Mouse (Mus musculus) bone marrow, adult 2 months (tissue): ENCODE data around the gene Tmod4. TPM values are rescaled to one million over a fixed set of nuclear protein-coding genes. Genes with fewer than 3 reads are reported as not detected.

ENCODE experiments used
- H3K27ac ChIP-seq: fragments of 200-500 bp; 2 replicates; pipeline ENCODE4 v1.5.1; 2012; ENCODE audit warnings: low read depth, mild to moderate bottlenecking, control low read depth, inconsistent platforms, low read length; ENCODE audit not compliant: control insufficient read depth, poor library complexity, insufficient read depth
- H3K4me1 ChIP-seq: fragments of 200-500 bp; 2 replicates; pipeline ENCODE4 v1.6.1; 2011; ENCODE audit warnings: low read length; ENCODE audit not compliant: control insufficient read depth, insufficient read depth
- H3K4me3 ChIP-seq: fragments of 200-500 bp; replicated peaks from 2 replicates; pipeline ENCODE3; 2011; ENCODE audit warnings: mild to moderate bottlenecking, low read depth, low read length, control low read depth; ENCODE audit not compliant: control insufficient read depth
- CTCF ChIP-seq: fragments of 200-500 bp; IDR thresholded peaks from 2 replicates; pipeline ENCODE4 v1.5.1; 2011; ENCODE audit warnings: low read length, control low read depth; ENCODE audit not compliant: control insufficient read depth, insufficient read depth
- POLR2A ChIP-seq: fragments of 200-500 bp; IDR thresholded peaks from 2 replicates; pipeline ENCODE4 v1.6.1; 2011; ENCODE audit warnings: low read depth, mild to moderate bottlenecking, control low read depth, low read length, borderline replicate concordance; ENCODE audit not compliant: control insufficient read depth
- WGBS: fragments of 180-500 bp; shearing (Covaris S2); methylation state at CpG from one replicate; pipeline ENCODE4 v1.1.7; 2018; 5-methylcytosine and 5-hydroxymethylcytosine counted together
- polyA plus RNA-seq: library from polyadenylated mRNA; stranded (reverse); fragments of >200 nt; gene quantifications from 2 replicates; pipeline ENCODE4 v1.2.4, GENCODE M21; 2011; ENCODE audit warnings: low replicate concordance; ENCODE audit not compliant: missing spikeins, insufficient read depth, insufficient read length

Gene Tmod4
- polyA plus RNA-seq, 1 experiment = 6.1 TPM

- Histone ChIP-seq H3K4me1 (no peaks in the 10 kb centered on the region), H3K4me3 (no peak overlapping the region), H3K27ac (no peak overlapping the region)
- WGBS = 7% methylated on average over 30 of the region's 30 CpGs
- TF ChIP-seq POLR2A (no peak), CTCF (no peak)
Measured at GRCm38 (mm10) chr3:95161041-95161551, 36.8 kb downstream of the Tmod4 start.

- TF ChIP-seq POLR2A = no peak
- no peak for TF ChIP-seq CTCF
- Histone ChIP-seq H3K4me1 (no peaks in the 10 kb centered on the region), H3K27ac (no peak overlapping the region), H3K4me3 (no peak overlapping the region)
- 32% methylated on average over 9 of the region's 9 CpGs for WGBS
Measured at GRCm38 (mm10) chr3:95161618-95162344, 37.5 kb downstream of the Tmod4 start.

- Histone ChIP-seq H3K4me3 (no peak overlapping the region), H3K27ac (no peak overlapping the region), H3K4me1 (no peaks in the 10 kb centered on the region)
- 77% methylated on average over 2 of the region's 2 CpGs for WGBS
- no peak for TF ChIP-seq POLR2A
- TF ChIP-seq CTCF = no peak
Measured at GRCm38 (mm10) chr3:95162345-95162628, 38.0 kb downstream of the Tmod4 start.

- H3K27ac ChIP-seq = no peak overlapping the region
- TF ChIP-seq POLR2A = no peak
- no peak for TF ChIP-seq CTCF
- no peaks in the 10 kb centered on the region for H3K4me1 ChIP-seq
- WGBS = 71% methylated on average over 11 of the region's 11 CpGs
- H3K4me3 ChIP-seq = no peak overlapping the region
Measured at GRCm38 (mm10) chr3:95163419-95164255, 39.4 kb downstream of the Tmod4 start.

GRCm38 (mm10) chr3:95164256-95164550, 39.9 kb downstream of the Tmod4 start:
- Histone ChIP-seq H3K27ac (no peak overlapping the region), H3K4me1 (no peaks in the 10 kb centered on the region), H3K4me3 (no peak overlapping the region)
- TF ChIP-seq POLR2A = no peak
- no peak for TF ChIP-seq CTCF
- 80% methylated on average over 5 of the region's 5 CpGs for whole genome bisulfite sequencing

GRCm38 (mm10) chr3:95164840-95165239, 40.6 kb downstream of the Tmod4 start:
- Histone ChIP-seq H3K4me3 (no peak overlapping the region), H3K4me1 (no peaks in the 10 kb centered on the region), H3K27ac (no peak overlapping the region)
- 57% methylated on average over 5 of the region's 5 CpGs for WGBS
- TF ChIP-seq POLR2A (no peak), CTCF (no peak)

GRCm38 (mm10) chr3:95169996-95170395, 45.7 kb downstream of the Tmod4 start:
- Histone ChIP-seq H3K4me3 (no peak overlapping the region), H3K4me1 (no peaks in the 10 kb centered on the region), H3K27ac (no peak overlapping the region)
- TF ChIP-seq POLR2A (no peak), CTCF (no peak)
- WGBS = 84% methylated on average over 10 of the region's 10 CpGs

GRCm38 (mm10) chr3:95171105-95171504, 46.8 kb downstream of the Tmod4 start:
- no peaks in the 10 kb centered on the region for H3K4me1 ChIP-seq
- WGBS = 87% methylated on average over 6 of the region's 6 CpGs
- H3K27ac ChIP-seq = no peak overlapping the region
- H3K4me3 ChIP-seq = no peak overlapping the region
- TF ChIP-seq POLR2A = no peak
- no peak for TF ChIP-seq CTCF
